Mouse (Mus musculus) hindbrain, embryonic 10.5 days (tissue): ENCODE measurements at regions not wholly inside any gene's neighbourhood (a gene's known extent, or its start where the extent isn't known, plus 50 kb on each side); places are given as distances from the start of the nearest gene placed in this dataset.

Source experiments
- DNase-seq: peaks from one replicate; pipeline ENCODE4 v3.0.0-alpha.2; 2017; ENCODE audit warnings: low spot score
- H3K27ac ChIP-seq: fragments of 300-500 bp; sonication (generic); 2 replicates; pipeline ENCODE4 v1.5.1; 2016; ENCODE audit warnings: mild to moderate bottlenecking, moderate library complexity
- H3K27me3 ChIP-seq: fragments of 300-500 bp; sonication (generic); 2 replicates; pipeline ENCODE4 v1.6.1; 2016; ENCODE audit warnings: mild to moderate bottlenecking; ENCODE audit not compliant: poor library complexity, insufficient read depth, severe bottlenecking
- H3K36me3 ChIP-seq: fragments of 300-500 bp; sonication (generic); 2 replicates; pipeline ENCODE4 v1.6.1; 2016; ENCODE audit warnings: mild to moderate bottlenecking, moderate library complexity
- H3K4me1 ChIP-seq: fragments of 300-500 bp; sonication (generic); replicated peaks from 2 replicates; pipeline ENCODE4 v1.6.1; 2016; ENCODE audit warnings: mild to moderate bottlenecking
- H3K4me3 ChIP-seq: fragments of 300-500 bp; sonication (generic); 2 replicates; pipeline ENCODE4 v1.5.1; 2016; ENCODE audit warnings: mild to moderate bottlenecking, moderate library complexity
- H3K9me3 ChIP-seq: fragments of 300-500 bp; sonication (generic); 2 replicates; pipeline ENCODE4 v1.6.1; 2016; ENCODE audit warnings: mild to moderate bottlenecking, moderate library complexity
- WGBS: fragments of 180-500 bp; shearing (Covaris S2); methylation state at CpG from one replicate; pipeline ENCODE4 v1.1.7; 2016; 5-methylcytosine and 5-hydroxymethylcytosine counted together

GRCm38 (mm10) chr12:71544401-71545159 lies 234.9 kb downstream of the Dact1 start:
- H3K27me3 ChIP-seq: no peaks in the 10 kb centered on the region
- H3K4me1 ChIP-seq: peaks cover 4% of the 10 kb centered on the region; the same call in 1 of the 2 replicates
- H3K4me3 ChIP-seq: no peak overlapping the region
- H3K9me3 ChIP-seq: no peaks in the 10 kb centered on the region
- H3K36me3 ChIP-seq: no peaks in the 10 kb centered on the region
- DNase-seq: no peak
- 71% methylated on average over 8 of the region's 8 CpGs for WGBS
- no peak overlapping the region for H3K27ac ChIP-seq

- Histone ChIP-seq H3K36me3 (no peaks in the 10 kb centered on the region), H3K9me3 (no peaks in the 10 kb centered on the region), H3K4me1 (peaks cover 4% of the 10 kb centered on the region; the same call in 1 of the 2 replicates), H3K27ac (no peak overlapping the region), H3K4me3 (no peak overlapping the region), H3K27me3 (no peaks in the 10 kb centered on the region)
- WGBS: 87% methylated on average over 9 of the region's 9 CpGs
- no peak for DNase-seq
Observed at GRCm38 (mm10) chr12:71546523-71547265, 237.0 kb downstream of the Dact1 start.

GRCm38 (mm10) chr12:71549336-71549735 lies 239.7 kb downstream of the Dact1 start:
- no peaks in the 10 kb centered on the region for H3K9me3 ChIP-seq
- H3K4me1 ChIP-seq: no peaks in the 10 kb centered on the region
- WGBS: 84% methylated on average over 6 of the region's 6 CpGs
- no peak overlapping the region for H3K27ac ChIP-seq
- no peak for DNase-seq
- no peaks in the 10 kb centered on the region for H3K27me3 ChIP-seq
- no peak overlapping the region for H3K4me3 ChIP-seq
- no peaks in the 10 kb centered on the region for H3K36me3 ChIP-seq

GRCm38 (mm10) chr12:71554212-71554611 lies 244.5 kb downstream of the Dact1 start:
- Histone ChIP-seq H3K4me1 (no peaks in the 10 kb centered on the region), H3K9me3 (no peaks in the 10 kb centered on the region), H3K27ac (no peak overlapping the region), H3K27me3 (no peaks in the 10 kb centered on the region), H3K4me3 (no peak overlapping the region), H3K36me3 (no peaks in the 10 kb centered on the region)
- no peak for DNase-seq
- 70% methylated on average over 2 of the region's 2 CpGs for WGBS

GRCm38 (mm10) chr12:71561259-71561658 lies 251.6 kb downstream of the Dact1 start:
- DNase-seq: no peak
- Histone ChIP-seq H3K9me3 (no peaks in the 10 kb centered on the region), H3K4me3 (no peak overlapping the region), H3K4me1 (peaks cover 13% of the 10 kb centered on the region; the same call in 1 of the 2 replicates), H3K27ac (no peak overlapping the region), H3K27me3 (0 out of 2 replicates have a peak, but pooled peaks cover 4% of the 10 kb centered on the region), H3K36me3 (no peaks in the 10 kb centered on the region)
- 75% methylated on average over 7 of the region's 7 CpGs for WGBS

- Histone ChIP-seq H3K9me3 (no peaks in the 10 kb centered on the region), H3K4me3 (no peak overlapping the region), H3K36me3 (no peaks in the 10 kb centered on the region), H3K27me3 (0 out of 2 replicates have a peak, but pooled peaks cover 6% of the 10 kb centered on the region), H3K27ac (peak overlapping the region; percentile 64; the same call in 1 of the 2 replicates), H3K4me1 (peaks cover 13% of the 10 kb centered on the region; the same call in 1 of the 2 replicates)
- 82% methylated on average over 8 of the region's 8 CpGs for WGBS
- no peak for DNase-seq
Observed at GRCm38 (mm10) chr12:71561918-71562572, 252.4 kb downstream of the Dact1 start.

- H3K27ac ChIP-seq: peak overlapping the region; percentile 31
- H3K4me3 ChIP-seq: no peak overlapping the region
- WGBS: 87% methylated on average over 4 of the region's 4 CpGs
- H3K27me3 ChIP-seq: 0 out of 2 replicates have a peak, but pooled peaks cover 6% of the 10 kb centered on the region
- no peaks in the 10 kb centered on the region for H3K9me3 ChIP-seq
- no peaks in the 10 kb centered on the region for H3K36me3 ChIP-seq
- H3K4me1 ChIP-seq: peaks cover 13% of the 10 kb centered on the region; the same call in 1 of the 2 replicates
- DNase-seq: no peak
Observed at GRCm38 (mm10) chr12:71563219-71563618, 253.5 kb downstream of the Dact1 start.

GRCm38 (mm10) chr12:71566371-71566770 lies 256.7 kb downstream of the Dact1 start:
- DNase-seq: no peak
- H3K27ac ChIP-seq: no peak overlapping the region
- H3K4me3 ChIP-seq: no peak overlapping the region
- 0 out of 2 replicates have a peak, but pooled peaks cover 6% of the 10 kb centered on the region for H3K27me3 ChIP-seq
- H3K9me3 ChIP-seq: no peaks in the 10 kb centered on the region
- H3K4me1 ChIP-seq: peaks cover 28% of the 10 kb centered on the region
- H3K36me3 ChIP-seq: no peaks in the 10 kb centered on the region
- 92% methylated on average over 3 of the region's 3 CpGs for WGBS

- no peaks in the 10 kb centered on the region for H3K9me3 ChIP-seq
- H3K4me1 ChIP-seq: peaks cover 35% of the 10 kb centered on the region
- no peak overlapping the region for H3K27ac ChIP-seq
- H3K36me3 ChIP-seq: no peaks in the 10 kb centered on the region
- 0 out of 2 replicates have a peak, but pooled peaks cover 6% of the 10 kb centered on the region for H3K27me3 ChIP-seq
- no peak for DNase-seq
- H3K4me3 ChIP-seq: no peak overlapping the region
- 87% methylated on average over 5 of the region's 5 CpGs for WGBS
Observed at GRCm38 (mm10) chr12:71568251-71568650, 258.6 kb downstream of the Dact1 start.

GRCm38 (mm10) chr12:71568880-71569390 lies 259.3 kb downstream of the Dact1 start:
- Histone ChIP-seq H3K27me3 (0 out of 2 replicates have a peak, but pooled peaks cover 6% of the 10 kb centered on the region), H3K4me1 (peaks cover 39% of the 10 kb centered on the region), H3K9me3 (no peaks in the 10 kb centered on the region), H3K4me3 (no peak overlapping the region), H3K27ac (no peak overlapping the region), H3K36me3 (no peaks in the 10 kb centered on the region)
- DNase-seq: no peak
- WGBS: 90% methylated on average over 6 of the region's 6 CpGs

- 0 out of 2 replicates have a peak, but pooled peaks cover 6% of the 10 kb centered on the region for H3K27me3 ChIP-seq
- no peak overlapping the region for H3K4me3 ChIP-seq
- H3K27ac ChIP-seq: peak overlapping the region; percentile 35; the same call in 1 of the 2 replicates
- no peaks in the 10 kb centered on the region for H3K9me3 ChIP-seq
- no peaks in the 10 kb centered on the region for H3K36me3 ChIP-seq
- DNase-seq: peak; percentile 43
- WGBS: 37% methylated on average over 12 of the region's 12 CpGs
- peaks cover 39% of the 10 kb centered on the region for H3K4me1 ChIP-seq
Observed at GRCm38 (mm10) chr12:71569662-71570061, 260.0 kb downstream of the Dact1 start.

GRCm38 (mm10) chr12:71570116-71570515 lies 260.4 kb downstream of the Dact1 start:
- H3K4me1 ChIP-seq: peaks cover 39% of the 10 kb centered on the region
- no peaks in the 10 kb centered on the region for H3K36me3 ChIP-seq
- 0 out of 2 replicates have a peak, but pooled peaks cover 6% of the 10 kb centered on the region for H3K27me3 ChIP-seq
- DNase-seq: no peak
- 83% methylated on average over 2 of the region's 2 CpGs for WGBS
- no peak overlapping the region; the same call in 1 of the 2 replicates for H3K27ac ChIP-seq
- H3K9me3 ChIP-seq: no peaks in the 10 kb centered on the region
- H3K4me3 ChIP-seq: no peak overlapping the region
